Mouse (Mus musculus) heart, embryonic 14.5 days (tissue): ENCODE results near the gene Pgs1. TPM values are rescaled to one million over a fixed set of nuclear protein-coding genes. Genes with fewer than 3 reads are reported as not detected.

Experiments
- ATAC-seq: fragments of 200-750 bp; cut with Nextera tagmentation; 2 replicates; pipeline ENCODE4 v1.8.0; 2017; ENCODE audit warnings: low read depth, moderate TSS enrichment; ENCODE audit not compliant: insufficient number of reproducible peaks, insufficient read depth, low FRiP score
- H3K27ac ChIP-seq, 2 experiments: fragments of 200-500 bp in 1 of 2; fragments of 300-500 bp in 1 of 2; sonication (generic) in 1 of 2; replicated peaks in 1 of 2; 2 replicates each; pipeline ENCODE4 v1.5.1; 2012 to 2014; ENCODE audit warnings: low read depth in 2 of 2, low read length in 2 of 2, control low read depth in 1 of 2, mild to moderate bottlenecking in 1 of 2, mixed read lengths in 1 of 2; ENCODE audit not compliant: control insufficient read depth in 1 of 2, insufficient read depth in 1 of 2
- H3K27me3 ChIP-seq: fragments of 300-500 bp; sonication (generic); 2 replicates; pipeline ENCODE4 v1.6.1; 2014; ENCODE audit warnings: mild to moderate bottlenecking, low read length, control low read depth; ENCODE audit not compliant: control insufficient read depth, insufficient read depth
- H3K36me3 ChIP-seq: fragments of 300-500 bp; sonication (generic); 2 replicates; pipeline ENCODE4 v1.6.1; 2014; ENCODE audit warnings: mild to moderate bottlenecking, control low read depth, low read length, mixed read lengths; ENCODE audit not compliant: control insufficient read depth, insufficient read depth
- H3K4me1 ChIP-seq, 2 experiments: fragments of 200-500 bp in 1 of 2; fragments of 300-500 bp in 1 of 2; sonication (generic) in 1 of 2; 2 replicates each; pipeline ENCODE4 v1.6.1; 2012 to 2014; ENCODE audit warnings: low read length in 2 of 2, control low read depth in 1 of 2, mixed read lengths in 1 of 2; ENCODE audit not compliant: control insufficient read depth in 2 of 2, insufficient read depth in 2 of 2
- H3K4me2 ChIP-seq: fragments of 300-500 bp; sonication (generic); 2 replicates; pipeline ENCODE4 v1.6.1; 2014; ENCODE audit warnings: mild to moderate bottlenecking, low read length
- H3K4me3 ChIP-seq, 2 experiments: fragments of 200-500 bp in 1 of 2; fragments of 300-500 bp in 1 of 2; sonication (generic) in 1 of 2; 2 replicates each; pipeline ENCODE4 v1.5.1; 2012 to 2014; ENCODE audit warnings: low read length in 2 of 2, mild to moderate bottlenecking in 2 of 2, control low read depth in 1 of 2, low read depth in 1 of 2, moderate library complexity in 1 of 2; ENCODE audit not compliant: control insufficient read depth in 1 of 2, insufficient read depth in 1 of 2
- H3K9ac ChIP-seq: fragments of 300-500 bp; sonication (generic); 2 replicates; pipeline ENCODE4 v1.6.1; 2014; ENCODE audit warnings: mild to moderate bottlenecking, low read length
- H3K9me3 ChIP-seq: fragments of 300-500 bp; sonication (generic); 2 replicates; pipeline ENCODE4 v1.6.1; 2016; ENCODE audit warnings: low read length, control low read depth; ENCODE audit not compliant: control insufficient read depth
- WGBS: fragments of 180-500 bp; shearing (Covaris S2); extraction: QIAGEN DNeasy Blood & Tissue Kit; methylation state at CpG from one replicate; pipeline ENCODE4 v1.1.7; 2014; 5-methylcytosine and 5-hydroxymethylcytosine counted together
- polyA plus RNA-seq: library from polyadenylated mRNA; unstranded; fragments of >200 nt; fragmentation: Nextera tagmentation; extraction: Ambion mirVana; gene quantifications from 2 replicates; pipeline ENCODE4 v1.2.1, GENCODE M21; 2014

Pgs1 gene
- polyA plus RNA-seq, 1 experiment from 2014 or later: 23.1 TPM

GRCm38 (mm10) chr11:117955621-117956020 is 30.5 kb upstream of the Pgs1 start:
- no peak overlapping the region for H3K4me2 ChIP-seq
- H3K4me1 ChIP-seq: peaks cover 24 to 29% of the 10 kb centered on the region in 2 experiments
- no peak for ATAC-seq
- no peak overlapping the region for H3K9ac ChIP-seq
- H3K4me3 ChIP-seq: no peak overlapping the region
- no peak overlapping the region for H3K27ac ChIP-seq
- H3K9me3 ChIP-seq: no peaks in the 10 kb centered on the region
- 63% methylated on average over 13 of the region's 13 CpGs for WGBS
- H3K36me3 ChIP-seq: no peaks in the 10 kb centered on the region
- H3K27me3 ChIP-seq: no peaks in the 10 kb centered on the region

GRCm38 (mm10) chr11:117958197-117958596 is 27.9 kb upstream of the Pgs1 start:
- no peak for ATAC-seq
- Histone ChIP-seq H3K4me2 (no peak overlapping the region), H3K27ac (no peak overlapping the region), H3K9me3 (no peaks in the 10 kb centered on the region), H3K36me3 (no peaks in the 10 kb centered on the region), H3K9ac (no peak overlapping the region), H3K4me1 (peaks cover 35 to 43% of the 10 kb centered on the region in 2 experiments), H3K27me3 (no peaks in the 10 kb centered on the region), H3K4me3 (no peak overlapping the region)
- 49% methylated on average over 7 of the region's 7 CpGs for WGBS

- no peak overlapping the region for H3K4me2 ChIP-seq
- H3K9ac ChIP-seq: no peak overlapping the region
- no peaks in the 10 kb centered on the region for H3K36me3 ChIP-seq
- peaks cover 42 to 46% of the 10 kb centered on the region in 2 experiments for H3K4me1 ChIP-seq
- WGBS: 94% methylated on average over 4 of the region's 4 CpGs
- no peak overlapping the region for H3K27ac ChIP-seq
- no peak for ATAC-seq
- no peaks in the 10 kb centered on the region for H3K9me3 ChIP-seq
- no peaks in the 10 kb centered on the region for H3K27me3 ChIP-seq
- H3K4me3 ChIP-seq: no peak overlapping the region
These were observed 26.9 kb upstream of the Pgs1 start for GRCm38 (mm10) chr11:117959166-117959565.

- ATAC-seq: no peak
- H3K27ac ChIP-seq: no peak overlapping the region
- no peaks in the 10 kb centered on the region for H3K27me3 ChIP-seq
- no peak overlapping the region for H3K4me2 ChIP-seq
- 48% methylated on average over 17 of the region's 17 CpGs for WGBS
- no peaks in the 10 kb centered on the region for H3K36me3 ChIP-seq
- no peak overlapping the region for H3K9ac ChIP-seq
- no peaks in the 10 kb centered on the region for H3K9me3 ChIP-seq
- peaks cover 43 to 50% of the 10 kb centered on the region in 2 experiments for H3K4me1 ChIP-seq
- no peak overlapping the region for H3K4me3 ChIP-seq
These were observed 26.2 kb upstream of the Pgs1 start for GRCm38 (mm10) chr11:117959741-117960381.

- no peak overlapping the region for H3K4me3 ChIP-seq
- H3K9me3 ChIP-seq: no peaks in the 10 kb centered on the region
- H3K27ac ChIP-seq: no peak overlapping the region
- no peaks in the 10 kb centered on the region for H3K36me3 ChIP-seq
- no peak for ATAC-seq
- H3K4me2 ChIP-seq: no peak overlapping the region
- H3K9ac ChIP-seq: no peak overlapping the region
- peaks cover 48 to 53% of the 10 kb centered on the region in 2 experiments for H3K4me1 ChIP-seq
- H3K27me3 ChIP-seq: no peaks in the 10 kb centered on the region
These were observed 25.5 kb upstream of the Pgs1 start for GRCm38 (mm10) chr11:117960601-117961000.

- Histone ChIP-seq H3K9me3 (no peaks in the 10 kb centered on the region), H3K4me2 (peak overlapping the region; percentile 81), H3K36me3 (peaks cover 5% of the 10 kb centered on the region; the same call in 1 of the 2 replicates), H3K9ac (peak overlapping the region; percentile 42), H3K4me1 (peaks cover 54 to 58% of the 10 kb centered on the region in 2 experiments), H3K27ac (peak overlapping the region; percentile 85 to 88), H3K27me3 (peaks cover 14% of the 10 kb centered on the region), H3K4me3 (no peak overlapping the region)
- ATAC-seq: no peak; the same call in 1 of the 2 replicates
- WGBS: 39% methylated on average over 10 of the region's 10 CpGs
These were observed 23.6 kb upstream of the Pgs1 start for GRCm38 (mm10) chr11:117962228-117963067.

GRCm38 (mm10) chr11:117963091-117963793 is 22.9 kb upstream of the Pgs1 start:
- no peaks in the 10 kb centered on the region for H3K9me3 ChIP-seq
- H3K27me3 ChIP-seq: peaks cover 19% of the 10 kb centered on the region
- peak; percentile 90 for ATAC-seq
- H3K4me1 ChIP-seq: peaks cover 50 to 61% of the 10 kb centered on the region in 2 experiments
- WGBS: under 1% methylated on average over 40 of the region's 40 CpGs
- H3K4me3 ChIP-seq: peak overlapping the region; percentile 36
- H3K27ac ChIP-seq: peak overlapping the region; percentile 85 to 88
- H3K4me2 ChIP-seq: peak overlapping the region; percentile 81
- H3K36me3 ChIP-seq: peaks cover 5% of the 10 kb centered on the region; the same call in 1 of the 2 replicates
- peak overlapping the region; percentile 58 for H3K9ac ChIP-seq
